Mouse (Mus musculus): ENCODE results near the gene Eif3f. TPM values are rescaled to one million over a fixed set of nuclear protein-coding genes. Genes with fewer than 3 reads are reported as not detected.

Eif3f gene
- polyA plus RNA-seq, 1 experiment from 2014 or later: 77.9 TPM

GRCm38 (mm10) chr7:108985934-108986708 lies 51.9 kb downstream of the Eif3f start:
- 84% methylated on average over 2 of the region's 3 CpGs for WGBS
- no peak for ATAC-seq (ENCODE audit: low FRiP score, low read depth)
- H3K36me3 ChIP-seq: no peaks in the 10 kb centered on the region
- no peaks in the 10 kb centered on the region for H3K9me3 ChIP-seq
- no peak overlapping the region for H3K9ac ChIP-seq (replicated peaks)
- H3K4me1 ChIP-seq: no peaks in the 10 kb centered on the region
- no peak overlapping the region for H3K4me2 ChIP-seq (replicated peaks)
- H3K27me3 ChIP-seq: peaks cover 7% of the 10 kb centered on the region; the same call in 1 of the 2 replicates
- H3K4me3 ChIP-seq: no peak overlapping the region
- H3K27ac ChIP-seq (replicated peaks): no peak overlapping the region

GRCm38 (mm10) chr7:108991207-108991606 lies 57.0 kb downstream of the Eif3f start:
- 91% methylated on average over 9 of the region's 9 CpGs for WGBS

More at GRCm38 (mm10) chr7:108991207-108991606, 57.0 kb downstream of the Eif3f start:
- Histone ChIP-seq H3K4me3 (no peak overlapping the region), H3K4me1 (no peaks in the 10 kb centered on the region), H3K27ac (replicated peaks) (no peak overlapping the region), H3K27me3 (peaks cover 8% of the 10 kb centered on the region; the same call in 1 of the 2 replicates), H3K9me3 (no peaks in the 10 kb centered on the region), H3K4me2 (replicated peaks) (no peak overlapping the region), H3K9ac (replicated peaks) (no peak overlapping the region), H3K36me3 (no peaks in the 10 kb centered on the region)
- no peak for ATAC-seq (ENCODE audit: low FRiP score, low read depth)

Other genes starting within 250 kb of the Eif3f start
- gene Olfr512, start 221.1 kb upstream of the Eif3f start, polyA plus RNA-seq (2016; fragmentation: Nextera tagmentation; extraction: Ambion mirVana): not detected in 2 replicates
- not detected in 2 replicates for gene Olfr513, start 183.4 kb upstream of the Eif3f start, polyA plus RNA-seq (2016; fragmentation: Nextera tagmentation; extraction: Ambion mirVana)
- gene Olfr514, start 108.4 kb upstream of the Eif3f start, polyA plus RNA-seq (2016; fragmentation: Nextera tagmentation; extraction: Ambion mirVana): not detected in 2 replicates
- not detected in 2 replicates for gene Olfr516, start 83.9 kb upstream of the Eif3f start, polyA plus RNA-seq (2016; fragmentation: Nextera tagmentation; extraction: Ambion mirVana)
- gene Olfr517, start 62.0 kb upstream of the Eif3f start, polyA plus RNA-seq (2016; fragmentation: Nextera tagmentation; extraction: Ambion mirVana): not detected in 2 replicates
- not detected in 2 replicates for gene Olfr518, start 49.4 kb upstream of the Eif3f start, polyA plus RNA-seq (2016; fragmentation: Nextera tagmentation; extraction: Ambion mirVana)
- gene Olfr519, start 40.0 kb upstream of the Eif3f start, polyA plus RNA-seq (2016; fragmentation: Nextera tagmentation; extraction: Ambion mirVana): not detected in 2 replicates
- gene Nlrp10, start 4.2 kb upstream of the Eif3f start, polyA plus RNA-seq (2016; fragmentation: Nextera tagmentation; extraction: Ambion mirVana): 0.06 TPM in 1 of 2 replicates, not detected in the other
- gene Tub, start 15.9 kb downstream of the Eif3f start, polyA plus RNA-seq (2016; fragmentation: Nextera tagmentation; extraction: Ambion mirVana): 26.2 and 31.8 TPM in 2 replicates
- gene Ric3, start 148.9 kb downstream of the Eif3f start, polyA plus RNA-seq (2016; fragmentation: Nextera tagmentation; extraction: Ambion mirVana): 29.5 and 30.4 TPM in 2 replicates
- 149 and 177 TPM in 2 replicates for gene Lmo1, start 240.8 kb downstream of the Eif3f start, polyA plus RNA-seq (2016; fragmentation: Nextera tagmentation; extraction: Ambion mirVana)